12 mouse cellular contexts compared by ENCODE assay signal in the genomic region with DNA sequence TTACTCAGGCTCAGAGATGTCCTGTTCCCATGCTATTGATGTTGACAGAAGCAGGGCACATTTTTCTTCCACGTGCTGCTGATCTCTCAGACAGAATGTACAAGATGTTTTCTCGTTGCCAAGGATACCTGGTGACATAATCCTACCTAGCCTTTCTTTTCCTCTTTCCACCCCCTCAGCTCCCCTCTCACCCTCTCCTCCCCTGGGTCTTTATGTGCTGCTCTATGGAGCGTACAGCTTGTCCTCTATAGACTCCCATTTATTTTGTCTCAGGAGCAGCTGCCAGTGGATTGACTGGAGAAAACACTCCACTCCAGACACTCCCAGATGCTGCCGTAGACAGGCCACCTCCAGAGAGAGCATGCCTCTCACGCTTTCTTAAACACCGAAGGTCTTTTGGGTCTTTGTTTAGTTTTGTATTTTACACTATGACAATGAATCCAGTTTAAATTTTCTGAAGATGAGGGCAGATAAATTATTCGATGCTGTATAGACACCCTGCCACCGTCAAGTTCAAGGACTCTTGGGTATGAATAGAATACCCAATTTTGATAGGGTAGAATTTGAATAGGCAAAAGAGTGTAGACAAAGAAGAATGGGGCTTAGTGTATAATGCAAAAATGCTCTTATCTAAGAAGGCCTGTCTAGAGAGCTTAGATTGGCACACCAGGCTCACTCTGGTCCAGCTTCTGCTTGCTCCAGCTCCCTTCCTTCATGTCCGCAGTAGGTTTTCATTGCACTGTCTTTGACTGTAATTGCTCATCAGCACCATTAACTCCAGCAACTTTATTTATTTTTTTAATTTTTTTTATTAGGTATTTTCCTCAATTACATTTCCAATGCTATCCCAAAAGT.
DNase-seq lines count a peak whose midpoint lies in the region; ATAC-seq lines count a peak whose summit lies in the region.
"Had no signal": no experiment of that assay in that cellular context is flagged by ENCODE, and none has a peak within 500 bp of the region (broad histone marks: within the 10 kb centered on the region; RNA-seq: fewer than 3 reads in every experiment).

No protein-coding gene starts in this region.

- peaks cover 13% of the 10 kb centered on the region; the same call in 1 of the 2 replicates for H3K4me1 ChIP-seq in forebrain, embryonic 15.5 days
- H3K4me1 ChIP-seq in midbrain, embryonic 11.5 days (ENCODE audit: control insufficient read depth, insufficient read depth, low read length) = peaks cover 6% of the 10 kb centered on the region

- no peaks in the 10 kb centered on the region for H3K27me3 ChIP-seq in forebrain, embryonic 15.5 days
- H3K27me3 ChIP-seq in midbrain, embryonic 11.5 days (ENCODE audit: control insufficient read depth, insufficient read depth, low read length) = no peaks in the 10 kb centered on the region
- H3K27me3 ChIP-seq: embryonic facial prominence, embryonic 13.5 days; heart, embryonic 15.5 days; limb, embryonic 13.5 days had no signal

- DNase-seq in adrenal gland, adult (ENCODE audit: inconsistent age in 2 of 2, low spot score in 1 of 2) = peak; percentile 39 to 62
- no peak for DNase-seq in adrenal gland, postnatal 14 days
- peak; percentile 61 for DNase-seq in brain, adult 2 months (ENCODE audit: low read depth, low spot score)
- no peak for DNase-seq in midbrain, embryonic 11.5 days (ENCODE audit: low spot score, missing footprints)
- DNase-seq in cerebellum, adult 18-20 months = no peak
- no peak for DNase-seq in heart, adult 8-10 months (ENCODE audit: low spot score)
- DNase-seq in frontal cortex, postnatal 10 days (ENCODE audit: low spot score in 2 of 2) = no peak

- no peak overlapping the region for H3K4me2 ChIP-seq in forebrain, embryonic 15.5 days (replicated peaks)
- H3K4me2 ChIP-seq in midbrain, embryonic 11.5 days = no peak overlapping the region
- H3K4me2 ChIP-seq: embryonic facial prominence, embryonic 13.5 days; heart, embryonic 15.5 days; limb, embryonic 13.5 days had no signal

- no peak overlapping the region for H3K4me3 ChIP-seq in forebrain, embryonic 15.5 days
- no peak overlapping the region for H3K4me3 ChIP-seq in midbrain, embryonic 11.5 days (ENCODE audit: low read depth, low read length)
- H3K4me3 ChIP-seq: embryonic facial prominence, embryonic 13.5 days; heart, embryonic 15.5 days; limb, embryonic 13.5 days had no signal

- H3K9me3 ChIP-seq in forebrain, embryonic 15.5 days = no peaks in the 10 kb centered on the region
- H3K9me3 ChIP-seq in midbrain, embryonic 11.5 days (ENCODE audit: control insufficient read depth, low read length) = no peaks in the 10 kb centered on the region
- H3K9me3 ChIP-seq: embryonic facial prominence, embryonic 13.5 days; heart, embryonic 15.5 days; limb, embryonic 13.5 days had no signal

- H3K9ac ChIP-seq in forebrain, embryonic 15.5 days (replicated peaks) = no peak overlapping the region
- H3K9ac ChIP-seq in midbrain, embryonic 11.5 days (ENCODE audit: low read length) = no peak overlapping the region
- H3K9ac ChIP-seq: embryonic facial prominence, embryonic 13.5 days; heart, embryonic 15.5 days; limb, embryonic 13.5 days had no signal

- 16% methylated on average over 9 of the region's 9 CpGs for WGBS in forebrain, embryonic 15.5 days
- 33% methylated on average over 9 of the region's 9 CpGs for WGBS in midbrain, embryonic 11.5 days

- peak; percentile 63 for ATAC-seq in forebrain, embryonic 15.5 days (replicated peaks)
- peak; percentile 84 for ATAC-seq in midbrain, embryonic 11.5 days (ENCODE audit: low FRiP score)
- ATAC-seq: intestine, postnatal 0 days had no signal

- H3K27ac ChIP-seq in forebrain, embryonic 15.5 days (replicated peaks) = no peak overlapping the region
- H3K27ac ChIP-seq in midbrain, embryonic 11.5 days (ENCODE audit: low read depth, low read length) = no peak overlapping the region
- H3K27ac ChIP-seq: embryonic facial prominence, embryonic 13.5 days; heart, embryonic 15.5 days; limb, embryonic 13.5 days had no signal

- H3K36me3 ChIP-seq in forebrain, embryonic 15.5 days = no peaks in the 10 kb centered on the region
- no peaks in the 10 kb centered on the region for H3K36me3 ChIP-seq in midbrain, embryonic 11.5 days (ENCODE audit: control insufficient read depth, insufficient read depth, low read length)
- H3K36me3 ChIP-seq: embryonic facial prominence, embryonic 13.5 days; heart, embryonic 15.5 days; limb, embryonic 13.5 days had no signal

Comparison
In these comparisons a context has a peak if more than half of its experiments do, and no peak if none do; other contexts are left out.
1. DNase-seq: peak in adrenal gland, adult (2 of 2) and brain, adult 2 months (single experiment); none in adrenal gland, postnatal 14 days (single experiment), midbrain, embryonic 11.5 days (single experiment), cerebellum, adult 18-20 months (0 of 2), heart, adult 8-10 months (single experiment) and frontal cortex, postnatal 10 days (0 of 2).